ENCODE assay signal across 10 mouse cellular contexts in the genomic region with DNA sequence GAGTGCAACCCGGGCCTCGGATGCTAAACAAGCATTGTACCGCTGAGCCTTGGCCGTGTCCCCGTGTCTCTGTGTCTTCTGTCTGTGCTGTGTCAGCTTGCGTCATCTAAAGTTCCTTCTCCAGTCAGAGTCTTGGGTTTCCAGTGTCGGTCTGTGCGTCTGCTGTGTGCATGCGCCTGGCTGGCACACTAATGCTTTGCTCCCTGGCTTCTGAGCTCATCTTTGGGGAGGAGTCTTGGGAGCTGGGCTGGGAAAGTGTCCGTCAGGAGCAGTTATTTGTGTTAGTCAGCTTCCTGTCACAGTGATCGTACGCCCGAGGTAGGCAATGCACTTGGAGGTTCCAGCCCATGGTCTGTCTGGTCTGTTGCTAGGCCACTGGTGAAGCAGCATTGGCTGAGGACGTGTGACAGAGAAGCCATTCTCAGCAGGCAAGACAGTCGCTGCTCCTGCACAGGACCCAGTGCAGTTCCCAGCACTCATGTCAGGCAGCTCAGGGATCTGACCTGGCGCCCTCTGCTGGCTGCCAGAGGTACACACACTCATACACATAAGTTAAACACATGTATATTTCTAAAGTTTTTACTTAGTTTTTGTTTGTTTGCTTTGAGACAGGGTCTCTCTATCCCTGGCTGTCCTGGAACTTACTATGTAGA. TPM values are rescaled to one million over a fixed set of nuclear protein-coding genes. Genes with fewer than 3 reads are reported as not detected.
A peak's percentile ranks its signal among the peaks of the same experiment; 100 is the strongest.
DNase-seq lines count a peak whose midpoint lies in the region; ATAC-seq and TF ChIP-seq lines count a peak whose summit lies in the region.
"Had no signal": no experiment of that assay in that cellular context is flagged by ENCODE, and none has a peak within 500 bp of the region (broad histone marks: within the 10 kb centered on the region; RNA-seq: fewer than 3 reads in every experiment).

No protein-coding gene starts in this region.

- H3K4me3 ChIP-seq in cerebellum, adult 2 months (replicated peaks; ENCODE audit: insufficient read depth, low read depth, low read length), result no peak overlapping the region
- H3K4me3 ChIP-seq in testis, adult 2 months (ENCODE audit: control insufficient read depth, low read depth, low read length), result no peak overlapping the region
- no peak overlapping the region for H3K4me3 ChIP-seq in liver, embryonic 16.5 days (ENCODE audit: low read depth, low read length)
- H3K4me3 ChIP-seq: embryonic facial prominence, embryonic 12.5 days had no signal

- no peaks in the 10 kb centered on the region for H3K9me3 ChIP-seq in liver, embryonic 16.5 days (replicated peaks; ENCODE audit: control insufficient read depth, low read length)
- H3K9me3 ChIP-seq: embryonic facial prominence, embryonic 12.5 days had no signal

- TF ChIP-seq CTCF in cerebellum, adult 2 months (IDR thresholded peaks at IDR 0.05; ENCODE audit: borderline replicate concordance, insufficient read depth, low read depth, low read length), result peak; percentile 39; the same call in 1 of the 2 replicates
- TF ChIP-seq CTCF in testis, adult 2 months (IDR thresholded peaks at IDR 0.05; ENCODE audit: control insufficient read depth, insufficient read depth, insufficient replicate concordance, low read depth, low read length), result peak; percentile 77; the same call in 1 of the 2 replicates

- 0 out of 2 replicates have a peak, but pooled peaks have one; percentile 14 for ATAC-seq in liver, embryonic 16.5 days (ENCODE audit: low read depth)
- no peak for ATAC-seq in activated CD4-positive, CD25-positive, alpha-beta regulatory T cell, adult 4 months
- ATAC-seq: Patski had no signal

- H3K36me3 ChIP-seq in testis, adult 2 months (ENCODE audit: control insufficient read depth, insufficient read depth, low read length), result no peaks in the 10 kb centered on the region
- H3K36me3 ChIP-seq in liver, embryonic 16.5 days (ENCODE audit: control insufficient read depth, insufficient read depth), result no peaks in the 10 kb centered on the region
- H3K36me3 ChIP-seq: embryonic facial prominence, embryonic 12.5 days had no signal

- H3K9ac ChIP-seq in liver, embryonic 16.5 days (ENCODE audit: low read depth, low read length), result no peak overlapping the region
- H3K9ac ChIP-seq: embryonic facial prominence, embryonic 12.5 days had no signal

- H3K27ac ChIP-seq in cerebellum, adult 2 months (ENCODE audit: insufficient read depth, low read length), result no peak overlapping the region
- H3K27ac ChIP-seq in testis, adult 2 months (ENCODE audit: control insufficient read depth, insufficient read depth, low read depth, low read length), result no peak overlapping the region
- no peak overlapping the region; the same call in 1 of the 2 replicates for H3K27ac ChIP-seq in liver, embryonic 16.5 days (ENCODE audit: low read length)
- H3K27ac ChIP-seq: embryonic facial prominence, embryonic 12.5 days had no signal

- peaks cover 14% of the 10 kb centered on the region for H3K4me1 ChIP-seq in cerebellum, adult 2 months (ENCODE audit: control insufficient read depth, insufficient read depth, low read length)
- peaks cover 7% of the 10 kb centered on the region for H3K4me1 ChIP-seq in testis, adult 2 months (ENCODE audit: control insufficient read depth, insufficient read depth, low read length)
- peaks cover 27% of the 10 kb centered on the region for H3K4me1 ChIP-seq in liver, embryonic 16.5 days (ENCODE audit: control insufficient read depth, low read depth, low read length)

- H3K27me3 ChIP-seq in cerebellum, adult 2 months (ENCODE audit: control insufficient read depth, insufficient read depth, low read length), result no peaks in the 10 kb centered on the region
- no peaks in the 10 kb centered on the region for H3K27me3 ChIP-seq in testis, adult 2 months (ENCODE audit: control insufficient read depth, insufficient read depth, low read length)
- no peaks in the 10 kb centered on the region for H3K27me3 ChIP-seq in liver, embryonic 16.5 days (ENCODE audit: control insufficient read depth, insufficient read depth, low read depth, low read length)
- H3K27me3 ChIP-seq: embryonic facial prominence, embryonic 12.5 days; Patski had no signal

- no peak for DNase-seq in cerebellum, adult 2 months
- DNase-seq in cerebellum, adult 18-20 months, result no peak
- DNase-seq in testis, postnatal 14 days (ENCODE audit: low spot score), result no peak
- DNase-seq in ovary, adult 18-20 months (ENCODE audit: low spot score), result no peak
- no peak for DNase-seq in neural tube, embryonic 10.5 days (ENCODE audit: extremely low spot score, low spot score)

- no peak overlapping the region for H3K4me2 ChIP-seq in liver, embryonic 16.5 days (ENCODE audit: low read depth, low read length)
- H3K4me2 ChIP-seq: embryonic facial prominence, embryonic 12.5 days had no signal

- no peak for TF ChIP-seq POLR2A in cerebellum, adult 2 months (IDR thresholded peaks at IDR 0.05; ENCODE audit: borderline replicate concordance, insufficient read depth, low read length)
- TF ChIP-seq POLR2A in testis, adult 2 months (IDR thresholded peaks at IDR 0.05; ENCODE audit: control insufficient read depth, low read depth, low read length), result no peak

- 86% methylated on average over 16 of the region's 16 CpGs for WGBS in cerebellum, adult 2 months
- 71% methylated on average over 16 of the region's 16 CpGs for WGBS in liver, embryonic 16.5 days (ENCODE audit: insufficient replicate concordance)

RNA-seq across cellular contexts. Expression of a gene that starts 27.5 kb away (rescaled TPM):
- polyA plus RNA-seq in cerebellum, adult 2 months (2012; rRNA removed), result 26.8 and 27.1 TPM in 2 replicates
- polyA plus RNA-seq in testis, adult 2 months (2012; rRNA removed), result 3.1 and 4.1 TPM in 2 replicates
- polyA plus RNA-seq in liver, embryonic 16.5 days (2015; fragmentation: Nextera tagmentation; extraction: Ambion mirVana), result 0.62 and 0.77 TPM in 2 replicates
- polyA plus RNA-seq in activated CD4-positive, CD25-positive, alpha-beta regulatory T cell, adult 4 months (2017; shearing (Covaris generic)), result 1 to 10 TPM; 1.7 to 1.9 TPM

RNA-seq across cellular contexts. Expression of a gene that starts 52.4 kb away (rescaled TPM):
- 4.2 and 5.4 TPM in 2 replicates for polyA plus RNA-seq in cerebellum, adult 2 months (2012; rRNA removed)
- 1.7 and 2.8 TPM in 2 replicates for polyA plus RNA-seq in testis, adult 2 months (2012; rRNA removed)
- polyA plus RNA-seq in liver, embryonic 16.5 days (2015; fragmentation: Nextera tagmentation; extraction: Ambion mirVana), result 7.2 and 8.2 TPM in 2 replicates
- 10 to 100 TPM; 36.2 to 43.1 TPM for polyA plus RNA-seq in activated CD4-positive, CD25-positive, alpha-beta regulatory T cell, adult 4 months (2017; shearing (Covaris generic))

RNA-seq across cellular contexts. Expression of a gene that starts 53.3 kb away (rescaled TPM):
- polyA plus RNA-seq in cerebellum, adult 2 months (2012; rRNA removed), result 16.5 and 18.4 TPM in 2 replicates
- polyA plus RNA-seq in testis, adult 2 months (2012; rRNA removed), result 4.3 and 4.4 TPM in 2 replicates
- 6.7 and 7.3 TPM in 2 replicates for polyA plus RNA-seq in liver, embryonic 16.5 days (2015; fragmentation: Nextera tagmentation; extraction: Ambion mirVana)
- polyA plus RNA-seq in activated CD4-positive, CD25-positive, alpha-beta regulatory T cell, adult 4 months (2017; shearing (Covaris generic)), result 1 to 10 TPM; 3.4 to 6.4 TPM
